Mouse (Mus musculus) adrenal gland, postnatal 10 days (tissue): ENCODE data around the gene Olfr894. TPM values are rescaled to one million over a fixed set of nuclear protein-coding genes. Genes with fewer than 3 reads are reported as not detected.
"Not testable (repeated sequence)": the region's sequence is repeated elsewhere in the genome, so short reads cannot be mapped to it uniquely, and the experiment has no call there.

ENCODE experiments used
- DNase-seq: peaks from one replicate; pipeline ENCODE4 v3.0.0; 2021; ENCODE audit warnings: mixed read lengths
- long read RNA-seq, 2 experiments: library from polyadenylated mRNA; stranded (forward); transcript quantifications; one replicate each; pipeline ENCODE4 v2.0.0; 2021
- total RNA-seq, 2 experiments: library from RNA; stranded (reverse); gene quantifications; 2 replicates each; pipeline ENCODE4 v1.2.3; 2021

Gene Olfr894
- total RNA-seq: not detected
- long read RNA-seq, experiment 1: 0 reads
- long read RNA-seq, experiment 2: 0 reads

GRCm38 (mm10) chr9:38217755-38218154 is at the start of gene Olfr894:
Gene Olfr894 (plus strand): TSS chr9:38218055.
- no peak for DNase-seq

GRCm38 (mm10) chr9:38168341-38168740 is 49.5 kb upstream of the Olfr894 start:
- not testable (repeated sequence) for DNase-seq

GRCm38 (mm10) chr9:38180721-38181120 is 37.1 kb upstream of the Olfr894 start, which contains the start of gene Olfr891:
Gene Olfr891 (minus strand): TSS chr9:38180821.
- DNase-seq: no peak

GRCm38 (mm10) chr9:38208065-38208464 is 9.8 kb upstream of the Olfr894 start, which contains the start of gene Olfr893:
Gene Olfr893 (plus strand): TSS chr9:38208365.
- no peak for DNase-seq

GRCm38 (mm10) chr9:38252474-38252873 is 34.6 kb downstream of the Olfr894 start, which contains the start of gene Olfr143:
Gene Olfr143 (plus strand): TSS chr9:38252774.
- DNase-seq: no peak

GRCm38 (mm10) chr9:38267551-38267950 is 49.7 kb downstream of the Olfr894 start, which contains the start of gene Olfr895:
Gene Olfr895 (plus strand): TSS chr9:38267851.
- DNase-seq: no peak

Other genes with a start within 250 kb of the Olfr894 start
- gene Olfr881, start 226.2 kb upstream of the Olfr894 start, total RNA-seq: not detected
- not detected for gene Olfr883, start 192.2 kb upstream of the Olfr894 start, total RNA-seq
- gene Olfr884, start 171.5 kb upstream of the Olfr894 start, total RNA-seq: not detected
- gene Olfr885, start 156.7 kb upstream of the Olfr894 start, total RNA-seq: not detected
- not detected for gene Olfr887, start 134.0 kb upstream of the Olfr894 start, total RNA-seq
- gene Olfr888, start 109.9 kb upstream of the Olfr894 start, total RNA-seq: not detected
- under 1 TPM in 1 of 2 experiments, not detected in 1; 0.06 TPM for gene Olfr889, start 102.9 kb upstream of the Olfr894 start, total RNA-seq
- not detected for gene Olfr890, start 75.5 kb upstream of the Olfr894 start, total RNA-seq
- gene Olfr891, start 37.2 kb upstream of the Olfr894 start, total RNA-seq: not detected
- gene Olfr893, start 9.7 kb upstream of the Olfr894 start, total RNA-seq: not detected
- gene Olfr143, start 34.7 kb downstream of the Olfr894 start, total RNA-seq: not detected
- gene Olfr895, start 49.8 kb downstream of the Olfr894 start, total RNA-seq: not detected
- gene Olfr896-ps1, start 73.1 kb downstream of the Olfr894 start, total RNA-seq: not detected
- gene Olfr25, start 111.0 kb downstream of the Olfr894 start, total RNA-seq: not detected
- gene Olfr898, start 130.4 kb downstream of the Olfr894 start, total RNA-seq: not detected
- not detected for gene Olfr250, start 148.8 kb downstream of the Olfr894 start, total RNA-seq
- gene Olfr251, start 159.0 kb downstream of the Olfr894 start, total RNA-seq: not detected
- not detected for gene Olfr147, start 183.6 kb downstream of the Olfr894 start, total RNA-seq
- not detected for gene Olfr901, start 211.4 kb downstream of the Olfr894 start, total RNA-seq
- not detected for gene Olfr902, start 229.6 kb downstream of the Olfr894 start, total RNA-seq
- not detected for gene Olfr904, start 245.1 kb downstream of the Olfr894 start, total RNA-seq